ENCODE assay signal across 16 mouse cellular contexts in genomic region chr11:108989940-108990339, GRCm38 (mm10).
DNase-seq lines count a peak whose midpoint lies in the region; ATAC-seq lines count a peak whose summit lies in the region.
"Had no signal": no experiment of that assay in that cellular context is flagged by ENCODE, and none has a peak within 500 bp of the region (broad histone marks: within the 10 kb centered on the region; RNA-seq: fewer than 3 reads in every experiment).

No protein-coding gene starts in this region.

- DNase-seq in heart, adult 8-10 months (ENCODE audit: low spot score), result peak; percentile 22
- peak; percentile 70 for DNase-seq in adrenal gland, postnatal 14 days
- DNase-seq in gastrocnemius, postnatal 10 days, result peak; percentile 27
- peak; percentile 17 to 39 for DNase-seq in heart, postnatal 10 days
- no peak for DNase-seq in spleen, postnatal 36 days (ENCODE audit: low spot score in 2 of 2)
- DNase-seq: cerebellum, adult 9-10 months; kidney, adult 2 months; kidney, postnatal 36 days; layer of hippocampus, postnatal 36 days; liver, postnatal 0 days had no signal

- no peak overlapping the region for H3K9ac ChIP-seq in heart, embryonic 12.5 days
- H3K9ac ChIP-seq in forebrain, embryonic 16.5 days (replicated peaks; ENCODE audit: low read depth, low read length), result no peak overlapping the region
- H3K9ac ChIP-seq: hindbrain, embryonic 15.5 days; limb, embryonic 12.5 days; liver, postnatal 0 days; neural tube, embryonic 13.5 days had no signal

- intact Hi-C loops in heart, postnatal 10 days (cut with DNase I), result no loop called here

- H3K27ac ChIP-seq in heart, embryonic 12.5 days (ENCODE audit: poor library complexity, severe bottlenecking), result no peak overlapping the region; the same call in 1 of the 2 replicates
- H3K27ac ChIP-seq in forebrain, embryonic 16.5 days (ENCODE audit: low read length), result no peak overlapping the region
- H3K27ac ChIP-seq: hindbrain, embryonic 15.5 days; limb, embryonic 12.5 days; neural tube, embryonic 13.5 days had no signal

- H3K9me3 ChIP-seq in heart, embryonic 12.5 days (replicated peaks), result peaks cover 4% of the 10 kb centered on the region; the same call in 1 of the 2 replicates
- no peaks in the 10 kb centered on the region for H3K9me3 ChIP-seq in forebrain, embryonic 16.5 days (ENCODE audit: control insufficient read depth, low read length)
- H3K9me3 ChIP-seq: hindbrain, embryonic 15.5 days; limb, embryonic 12.5 days; neural tube, embryonic 13.5 days had no signal

- H3K4me2 ChIP-seq in heart, embryonic 12.5 days, result no peak overlapping the region
- H3K4me2 ChIP-seq in forebrain, embryonic 16.5 days (ENCODE audit: low read length), result no peak overlapping the region
- H3K4me2 ChIP-seq: hindbrain, embryonic 15.5 days; limb, embryonic 12.5 days; neural tube, embryonic 13.5 days had no signal

- 0 out of 2 replicates have a peak, but pooled peaks cover 5% of the 10 kb centered on the region for H3K27me3 ChIP-seq in heart, embryonic 12.5 days (replicated peaks)
- H3K27me3 ChIP-seq in forebrain, embryonic 16.5 days (replicated peaks; ENCODE audit: control insufficient read depth, insufficient read depth, low read length), result no peaks in the 10 kb centered on the region
- H3K27me3 ChIP-seq: hindbrain, embryonic 15.5 days; limb, embryonic 12.5 days; megakaryocyte, embryonic 14.5 days; neural tube, embryonic 13.5 days had no signal

- H3K4me1 ChIP-seq in heart, embryonic 12.5 days (replicated peaks), result peaks cover 12% of the 10 kb centered on the region
- H3K4me1 ChIP-seq in forebrain, embryonic 16.5 days (replicated peaks; ENCODE audit: control insufficient read depth, insufficient read depth, low read length), result no peaks in the 10 kb centered on the region
- H3K4me1 ChIP-seq: hindbrain, embryonic 15.5 days; limb, embryonic 12.5 days; megakaryocyte, embryonic 14.5 days; neural tube, embryonic 13.5 days had no signal

- H3K36me3 ChIP-seq in heart, embryonic 12.5 days, result no peaks in the 10 kb centered on the region
- H3K36me3 ChIP-seq in forebrain, embryonic 16.5 days (ENCODE audit: control insufficient read depth, insufficient read depth), result no peaks in the 10 kb centered on the region
- H3K36me3 ChIP-seq: hindbrain, embryonic 15.5 days; limb, embryonic 12.5 days; neural tube, embryonic 13.5 days had no signal

- ATAC-seq in heart, embryonic 12.5 days (ENCODE audit: insufficient number of reproducible peaks, low FRiP score), result no peak
- ATAC-seq in forebrain, embryonic 16.5 days, result no peak
- ATAC-seq: liver, postnatal 0 days had no signal

- no peak overlapping the region for H3K4me3 ChIP-seq in heart, embryonic 12.5 days
- no peak overlapping the region for H3K4me3 ChIP-seq in forebrain, embryonic 16.5 days (replicated peaks; ENCODE audit: low read length)
- H3K4me3 ChIP-seq: hindbrain, embryonic 15.5 days; limb, embryonic 12.5 days; megakaryocyte, embryonic 14.5 days; neural tube, embryonic 13.5 days had no signal

- 33% methylated on average over 8 of the region's 8 CpGs for WGBS in heart, embryonic 12.5 days
- WGBS in forebrain, embryonic 16.5 days, result 87% methylated on average over 8 of the region's 8 CpGs

Comparison
In these comparisons a context has a peak if more than half of its experiments do, and no peak if none do; other contexts are left out.
1. DNase-seq: peak in heart, adult 8-10 months (single experiment), adrenal gland, postnatal 14 days (single experiment), gastrocnemius, postnatal 10 days (single experiment) and heart, postnatal 10 days (2 of 2); none in spleen, postnatal 36 days (0 of 2).